Comparison of ENCODE assay signal across 9 mouse cellular contexts in the genomic region with DNA sequence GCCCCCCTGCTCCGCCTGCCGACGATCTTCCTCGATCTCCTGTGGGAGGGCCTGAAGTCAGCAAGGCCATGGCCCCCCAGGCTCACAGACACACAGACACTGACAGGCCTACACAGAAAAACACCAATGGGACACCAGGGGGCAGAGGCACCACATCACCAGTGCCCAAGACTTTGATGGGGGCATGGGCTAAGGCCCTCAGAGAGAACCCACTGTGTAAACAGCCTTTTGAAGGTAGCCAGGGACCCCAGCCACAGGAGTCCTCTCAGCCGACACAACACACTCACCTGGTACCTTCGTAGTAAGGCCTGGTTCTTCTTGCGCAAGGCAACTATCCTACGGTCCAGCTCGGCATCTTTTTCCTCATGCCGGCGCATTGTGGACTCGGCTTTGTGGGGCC. TPM values are rescaled to one million over a fixed set of nuclear protein-coding genes. Genes with fewer than 3 reads are reported as not detected.
A peak's percentile ranks its signal among the peaks of the same experiment; 100 is the strongest.
DNase-seq lines count a peak whose midpoint lies in the region; ATAC-seq and TF ChIP-seq lines count a peak whose summit lies in the region.
"Had no signal": no experiment of that assay in that cellular context is flagged by ENCODE, and none has a peak within 500 bp of the region (broad histone marks: within the 10 kb centered on the region; RNA-seq: fewer than 3 reads in every experiment).

No protein-coding gene starts in this region.

- no peaks in the 10 kb centered on the region for H3K36me3 ChIP-seq in hindbrain, embryonic 15.5 days
- H3K36me3 ChIP-seq in neural tube, embryonic 12.5 days: no peaks in the 10 kb centered on the region

- peak in 1 of 2 experiments; percentile 24 for DNase-seq in layer of hippocampus, adult 2 months (ENCODE audit: low spot score in 2 of 2)
- no peak for DNase-seq in layer of hippocampus, adult 18-20 months (ENCODE audit: low spot score in 2 of 2)
- DNase-seq in layer of hippocampus, postnatal 25 days (ENCODE audit: extremely low spot score in 1 of 2, low spot score in 1 of 2): no peak
- no peak for DNase-seq in urinary bladder, postnatal 25 days (ENCODE audit: low spot score)
- DNase-seq in left cerebral cortex, adult 8-10 months (ENCODE audit: low spot score in 2 of 2): no peak

- H3K4me2 ChIP-seq in hindbrain, embryonic 15.5 days: peak overlapping the region; percentile 44; the same call in 1 of the 2 replicates
- H3K4me2 ChIP-seq in neural tube, embryonic 12.5 days (replicated peaks): peak overlapping the region; percentile 52

- H3K27me3 ChIP-seq in hindbrain, embryonic 15.5 days: 0 out of 2 replicates have a peak, but pooled peaks cover 4% of the 10 kb centered on the region
- H3K27me3 ChIP-seq in neural tube, embryonic 12.5 days (replicated peaks): peaks cover 4% of the 10 kb centered on the region; the same call in 1 of the 2 replicates

- peak overlapping the region; percentile 48 for H3K4me3 ChIP-seq in layer of hippocampus, adult 2 months
- peak overlapping the region; percentile 26; the same call in 1 of the 2 replicates for H3K4me3 ChIP-seq in cortical plate, adult 2 months (ENCODE audit: insufficient read depth, low read length)
- no peak overlapping the region for H3K4me3 ChIP-seq in hindbrain, embryonic 15.5 days
- no peak overlapping the region; the same call in 1 of the 2 replicates for H3K4me3 ChIP-seq in neural tube, embryonic 12.5 days

- no peak for ATAC-seq in hindbrain, embryonic 15.5 days (ENCODE audit: low FRiP score, low read depth)
- no peak for ATAC-seq in neural tube, embryonic 12.5 days (ENCODE audit: low FRiP score, low read depth)

- TF ChIP-seq POLR2A in cortical plate, adult 2 months (IDR thresholded peaks at IDR 0.05; ENCODE audit: extremely low read depth, insufficient read depth, low read length): no peak

- H3K9me3 ChIP-seq in hindbrain, embryonic 15.5 days: no peaks in the 10 kb centered on the region
- no peaks in the 10 kb centered on the region for H3K9me3 ChIP-seq in neural tube, embryonic 12.5 days

- 82% methylated on average over 12 of the region's 12 CpGs for WGBS in hindbrain, embryonic 15.5 days
- WGBS in neural tube, embryonic 12.5 days: 81% methylated on average over 12 of the region's 12 CpGs

- peak overlapping the region; percentile 99 for H3K27ac ChIP-seq in layer of hippocampus, adult 2 months
- H3K27ac ChIP-seq in cortical plate, adult 2 months (ENCODE audit: insufficient read depth, low read length): peak overlapping the region; percentile 96
- H3K27ac ChIP-seq in hindbrain, embryonic 15.5 days (replicated peaks): peak overlapping the region; percentile 85
- H3K27ac ChIP-seq in neural tube, embryonic 12.5 days: peak overlapping the region; percentile 94

- H3K9ac ChIP-seq in hindbrain, embryonic 15.5 days: no peak overlapping the region
- peak overlapping the region; percentile 51; the same call in 1 of the 2 replicates for H3K9ac ChIP-seq in neural tube, embryonic 12.5 days

- TF ChIP-seq CTCF in layer of hippocampus, adult 2 months (conservative IDR thresholded peaks at IDR 0.05): peak; percentile 58
- no peak for TF ChIP-seq CTCF in cortical plate, adult 2 months (IDR thresholded peaks at IDR 0.05; ENCODE audit: extremely low read depth, insufficient read depth, low read length)

- peaks cover 8% of the 10 kb centered on the region for H3K4me1 ChIP-seq in cortical plate, adult 2 months (ENCODE audit: control insufficient read depth, insufficient read depth, low read length)
- H3K4me1 ChIP-seq in hindbrain, embryonic 15.5 days (replicated peaks): peaks cover 35% of the 10 kb centered on the region
- peaks cover 29% of the 10 kb centered on the region for H3K4me1 ChIP-seq in neural tube, embryonic 12.5 days

RNA-seq across cellular contexts. Expression of gene Ccdc9b, which starts 1.1 kb away (rescaled TPM):
- 1 to 10 TPM; 7.6 to 9.6 TPM for total RNA-seq in layer of hippocampus, adult 2 months (2021)
- 1 to 10 TPM; 6.5 to 6.7 TPM for total RNA-seq in layer of hippocampus, adult 18-20 months (2021)
- polyA plus RNA-seq in cortical plate, adult 2 months (2012; rRNA removed): 3.5 and 4.2 TPM in 2 replicates
- polyA plus RNA-seq in hindbrain, embryonic 15.5 days (2015; fragmentation: Nextera tagmentation; extraction: Ambion mirVana): 1.0 and 1.5 TPM in 2 replicates
- 1.6 and 1.9 TPM in 2 replicates for polyA plus RNA-seq in neural tube, embryonic 12.5 days (2016; fragmentation: Nextera tagmentation; extraction: Ambion mirVana)
- total RNA-seq in layer of hippocampus, postnatal 25 days (2021): 1 to 10 TPM; 4.9 to 6.7 TPM
- total RNA-seq in left cerebral cortex, adult 8-10 months (2022): 1 to 10 TPM; 4.2 to 6.3 (median 5.7) TPM

RNA-seq across cellular contexts. Expression of gene Phgr1, which starts 11.2 kb away (rescaled TPM):
- not detected for total RNA-seq in layer of hippocampus, adult 2 months (2021)
- not detected for total RNA-seq in layer of hippocampus, adult 18-20 months (2021)
- not detected in 2 replicates for polyA plus RNA-seq in cortical plate, adult 2 months (2012; rRNA removed)
- polyA plus RNA-seq in hindbrain, embryonic 15.5 days (2015; fragmentation: Nextera tagmentation; extraction: Ambion mirVana): not detected in 2 replicates
- not detected in 2 replicates for polyA plus RNA-seq in neural tube, embryonic 12.5 days (2016; fragmentation: Nextera tagmentation; extraction: Ambion mirVana)
- not detected for total RNA-seq in layer of hippocampus, postnatal 25 days (2021)
- not detected for total RNA-seq in left cerebral cortex, adult 8-10 months (2022)
- polyA plus RNA-seq: frontal cortex, adult 2 months had no signal

RNA-seq across cellular contexts. Expression of gene Inafm2, which starts 15.8 kb away (rescaled TPM):
- total RNA-seq in layer of hippocampus, adult 2 months (2021): 10 to 100 TPM; 62.1 to 66.7 TPM
- total RNA-seq in layer of hippocampus, adult 18-20 months (2021): 10 to 100 TPM; 71.4 to 77.5 TPM
- 22.4 and 24.7 TPM in 2 replicates for polyA plus RNA-seq in cortical plate, adult 2 months (2012; rRNA removed)
- polyA plus RNA-seq in hindbrain, embryonic 15.5 days (2015; fragmentation: Nextera tagmentation; extraction: Ambion mirVana): 18.9 and 20.6 TPM in 2 replicates
- polyA plus RNA-seq in neural tube, embryonic 12.5 days (2016; fragmentation: Nextera tagmentation; extraction: Ambion mirVana): 25.2 and 25.4 TPM in 2 replicates
- 10 to 100 TPM; 58.3 to 64.5 TPM for total RNA-seq in layer of hippocampus, postnatal 25 days (2021)
- total RNA-seq in left cerebral cortex, adult 8-10 months (2022): 10 to 100 TPM; 45.3 to 49.6 (median 47.4) TPM

RNA-seq across cellular contexts. Expression of gene Disp2, which starts 18.2 kb away (rescaled TPM):
- total RNA-seq in layer of hippocampus, adult 2 months (2021): 100 to 1,000 TPM; 263 to 273 TPM
- 100 to 1,000 TPM; 261 to 266 TPM for total RNA-seq in layer of hippocampus, adult 18-20 months (2021)
- 128 and 137 TPM in 2 replicates for polyA plus RNA-seq in cortical plate, adult 2 months (2012; rRNA removed)
- polyA plus RNA-seq in hindbrain, embryonic 15.5 days (2015; fragmentation: Nextera tagmentation; extraction: Ambion mirVana): 71.6 and 73.5 TPM in 2 replicates
- 21.7 and 24.0 TPM in 2 replicates for polyA plus RNA-seq in neural tube, embryonic 12.5 days (2016; fragmentation: Nextera tagmentation; extraction: Ambion mirVana)
- total RNA-seq in layer of hippocampus, postnatal 25 days (2021): 100 to 1,000 TPM; 255 to 263 TPM
- 100 to 1,000 TPM; 179 to 192 (median 185) TPM for total RNA-seq in left cerebral cortex, adult 8-10 months (2022)

RNA-seq across cellular contexts. Expression of gene Plcb2, which starts 33.1 kb away (rescaled TPM):
- 1 to 10 TPM; 2.3 to 2.6 TPM for total RNA-seq in layer of hippocampus, adult 2 months (2021)
- 1 to 10 TPM; 2.2 to 2.5 TPM for total RNA-seq in layer of hippocampus, adult 18-20 months (2021)
- 2.9 and 3.0 TPM in 2 replicates for polyA plus RNA-seq in cortical plate, adult 2 months (2012; rRNA removed)
- 0.80 and 0.96 TPM in 2 replicates for polyA plus RNA-seq in hindbrain, embryonic 15.5 days (2015; fragmentation: Nextera tagmentation; extraction: Ambion mirVana)
- 0.41 and 1.1 TPM in 2 replicates for polyA plus RNA-seq in neural tube, embryonic 12.5 days (2016; fragmentation: Nextera tagmentation; extraction: Ambion mirVana)
- total RNA-seq in layer of hippocampus, postnatal 25 days (2021): 1 to 10 TPM; 2.0 to 2.4 TPM
- 1 to 10 TPM; 2.9 to 5.7 (median 4.3) TPM for total RNA-seq in left cerebral cortex, adult 8-10 months (2022)

Comparison
In these comparisons a context has a peak if more than half of its experiments do, and no peak if none do; other contexts are left out.
1. H3K4me3 ChIP-seq: peak in layer of hippocampus, adult 2 months (single experiment) and cortical plate, adult 2 months (single experiment); none in hindbrain, embryonic 15.5 days (single experiment) and neural tube, embryonic 12.5 days (single experiment).
2. Peak in every context shown above with its lines, with median percentiles within 50 percentile points of each other: H3K27ac ChIP-seq.